Mouse (Mus musculus) adrenal gland (tissue): ENCODE measurements around the gene Samd14.

ENCODE experiments used
- intact Hi-C: fragments of 180-260 bp; cut with DNase I; formaldehyde crosslinking; loops from one replicate; pipeline ENCODE4 v1.15.1; 2025
- long read RNA-seq, 2 experiments: library from polyadenylated mRNA; unstranded; transcript quantifications; one replicate each; pipeline ENCODE4 v2.0.0; 2020; ENCODE audit warnings: borderline replicate concordance in 1 of 2; ENCODE audit not compliant: insufficient replicate concordance in 1 of 2

Gene Samd14
- long read RNA-seq, experiment 1, partial matches to known transcripts: 1 of 2 reads
- long read RNA-seq, experiment 1, other reads (novel, unspliced or antisense): 0 of 2 reads
- long read RNA-seq, experiment 2, partial matches to known transcripts: 0 of 2 reads
- long read RNA-seq, experiment 2, other reads (novel, unspliced or antisense): 1 of 2 reads

DNA sequence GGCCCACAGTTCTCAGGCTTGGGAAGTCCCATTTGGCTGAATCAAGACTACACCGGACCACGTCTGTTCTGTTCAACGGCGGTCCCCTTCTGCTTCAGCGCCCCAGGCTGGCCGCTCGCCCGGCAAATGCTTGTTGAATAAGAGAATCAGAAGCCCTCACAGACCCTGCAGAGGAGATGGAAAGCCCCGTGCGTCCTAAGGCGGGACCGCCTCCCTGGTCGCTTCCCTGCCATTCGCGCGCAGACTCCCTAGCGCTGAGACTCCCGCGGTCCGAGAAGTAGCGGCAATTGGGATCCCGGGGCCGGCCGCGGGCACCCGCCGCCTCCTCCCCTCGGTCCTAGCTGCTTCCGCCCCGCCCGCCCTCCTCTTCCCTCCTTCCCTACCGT lies at the start of gene Samd14:
Samd14 (plus strand) TSS at position 251 of the 386 bp plus-strand sequence.
- intact Hi-C loops: no loop called here

DNA sequence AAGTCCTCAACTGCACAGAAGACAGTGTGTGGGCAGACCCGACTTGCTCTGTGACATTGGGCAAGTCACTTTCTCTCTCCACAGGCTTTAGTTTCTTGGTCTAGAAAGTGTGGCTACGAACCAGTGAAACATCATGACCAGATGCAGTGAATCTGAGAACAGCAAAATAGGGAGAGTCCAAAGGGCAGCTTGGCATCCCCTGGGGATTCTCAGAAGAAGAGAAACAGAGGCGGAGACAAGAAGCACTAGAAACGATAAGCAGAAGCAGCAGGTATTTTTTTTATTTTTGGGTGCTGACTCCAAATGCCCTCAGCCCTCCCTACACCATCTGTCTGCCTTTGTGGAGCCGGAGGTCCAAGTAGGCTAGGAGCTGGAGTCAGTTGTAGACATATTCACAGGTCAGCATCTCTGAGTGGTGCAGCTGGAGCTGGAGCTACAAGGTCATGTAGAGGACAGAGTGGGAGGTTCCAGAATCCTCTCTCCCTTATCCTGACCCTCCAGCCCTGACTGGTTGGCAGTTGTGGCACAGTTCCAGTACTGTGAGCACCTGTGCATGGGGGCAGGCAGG lies 47.1 kb upstream of the Samd14 start:
- intact Hi-C loops: no loop called here

DNA sequence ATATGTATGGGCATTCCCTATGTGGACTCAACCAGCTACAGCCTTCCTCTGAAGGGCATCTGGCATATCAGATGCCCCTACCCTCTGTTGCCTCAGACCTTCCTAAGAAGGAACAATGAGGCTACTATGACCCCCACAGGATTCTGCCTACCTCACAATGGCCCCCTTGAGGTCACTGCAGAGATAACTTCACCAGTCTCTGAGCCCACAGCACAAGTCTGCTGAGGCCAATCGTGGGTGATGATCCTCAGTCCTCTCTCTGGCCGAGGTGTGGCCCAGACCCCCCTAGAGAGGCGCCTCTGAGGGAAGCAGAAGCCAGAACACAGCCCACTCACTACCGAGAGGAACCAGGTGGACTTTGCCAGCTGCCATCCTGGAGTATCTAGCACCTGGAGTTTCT lies 42.3 kb upstream of the Samd14 start, which contains the start of gene Hils1:
Hils1 (plus strand) TSS at position 175 of the 400 bp plus-strand sequence.
- intact Hi-C loops: no loop called here

GRCm38 (mm10) chr11:94968187-94968586 lies 41.5 kb upstream of the Samd14 start:
- intact Hi-C loops: no loop called here

- intact Hi-C loops: loop anchor here (1.0 kb wide), 1 partner anchor 30 kb away; no protein-coding TSS in a partner anchor
Measured at GRCm38 (mm10) chr11:94969709-94970108, 40.0 kb upstream of the Samd14 start.

GRCm38 (mm10) chr11:94970210-94970943 lies 39.3 kb upstream of the Samd14 start:
- intact Hi-C loops: loop anchor here (1.0 kb wide), 1 partner anchor 31 kb away; no protein-coding TSS in a partner anchor

DNA sequence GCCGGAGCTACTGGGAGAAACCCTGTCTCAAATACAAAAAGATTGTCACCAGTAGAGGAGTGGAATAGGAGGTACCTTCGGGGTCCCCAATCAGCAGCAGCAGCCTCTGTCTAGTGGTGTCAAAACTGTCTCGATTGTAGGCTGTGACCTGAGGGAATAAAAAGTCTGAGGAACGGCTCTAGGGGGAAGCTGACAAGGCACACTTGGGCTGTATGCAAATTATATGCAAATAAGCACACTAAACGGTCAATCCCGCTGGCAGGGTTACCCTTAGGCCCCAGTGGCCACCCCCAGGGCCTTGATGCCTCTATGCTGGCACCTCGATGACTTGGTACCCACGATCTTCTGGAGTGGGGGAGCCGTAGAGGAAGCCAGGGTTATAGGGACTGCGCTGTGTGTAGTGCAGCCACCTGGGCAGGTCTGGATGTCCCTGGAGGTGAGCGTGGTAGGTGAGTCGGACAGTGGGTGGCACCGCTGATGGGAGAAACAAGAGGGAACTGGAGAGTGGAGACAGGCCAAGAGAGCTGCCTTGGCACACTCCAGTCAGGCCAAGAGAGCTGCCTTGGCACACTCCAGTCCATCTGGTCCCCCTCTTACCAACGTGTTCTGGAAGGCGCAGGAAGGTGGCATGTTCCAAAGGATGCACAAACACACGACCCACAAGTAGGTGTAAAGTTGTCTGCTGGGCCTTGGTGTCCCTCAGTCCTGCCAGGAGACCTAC lies 37.6 kb upstream of the Samd14 start:
- intact Hi-C loops: no loop called here

DNA sequence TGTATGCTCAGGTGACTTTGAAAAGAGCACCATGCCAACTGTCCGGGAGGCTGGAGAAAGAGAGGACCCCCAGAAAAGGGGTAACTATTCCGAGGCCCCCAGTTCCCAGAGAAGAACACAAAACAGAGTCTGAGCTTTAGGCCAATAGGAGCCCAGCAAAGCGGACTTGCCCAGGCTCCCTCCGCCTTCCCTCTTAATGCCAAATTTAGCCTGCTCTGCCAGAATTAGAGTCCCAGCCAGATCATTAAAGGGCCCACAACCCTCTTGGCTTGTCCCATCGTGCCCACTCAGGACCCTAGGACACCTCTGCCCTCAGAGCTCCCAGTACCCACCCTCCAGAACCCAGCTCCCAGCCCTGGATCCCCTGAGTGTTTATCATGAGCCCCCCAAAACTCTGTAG lies 36.8 kb upstream of the Samd14 start:
- intact Hi-C loops: no loop called here

- intact Hi-C loops: no loop called here
Measured at GRCm38 (mm10) chr11:94973313-94973712, 36.4 kb upstream of the Samd14 start.

DNA sequence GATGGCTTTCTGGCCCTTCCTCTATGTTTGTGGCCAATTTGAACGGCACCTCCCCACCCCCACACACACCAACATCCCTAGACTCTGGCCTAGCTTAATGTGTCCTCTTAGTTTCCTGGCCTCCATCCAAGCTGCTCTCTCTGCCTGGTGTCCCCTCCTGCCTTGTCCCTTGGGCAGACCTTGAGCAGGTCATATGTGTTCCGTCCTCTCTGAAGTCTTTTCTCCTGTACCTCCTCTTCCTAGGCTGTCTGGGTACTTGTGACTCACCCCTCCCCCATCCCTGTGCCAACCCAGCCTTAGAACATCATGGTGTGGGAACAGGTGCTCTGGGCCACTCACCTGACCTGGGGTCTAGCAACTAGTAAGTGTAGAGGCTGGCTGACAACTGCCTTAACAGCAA lies 34.7 kb upstream of the Samd14 start:
- intact Hi-C loops: no loop called here

GRCm38 (mm10) chr11:94976199-94976598 lies 33.5 kb upstream of the Samd14 start, which contains the start of gene Sgca:
Sgca (minus strand) TSS chr11:94976327.
- intact Hi-C loops: no loop called here

- intact Hi-C loops: loop anchor here (2.0 kb wide), 1 partner anchor 22 kb away; no protein-coding TSS in a partner anchor
Measured at GRCm38 (mm10) chr11:94978178-94978915, 31.3 kb upstream of the Samd14 start.

DNA sequence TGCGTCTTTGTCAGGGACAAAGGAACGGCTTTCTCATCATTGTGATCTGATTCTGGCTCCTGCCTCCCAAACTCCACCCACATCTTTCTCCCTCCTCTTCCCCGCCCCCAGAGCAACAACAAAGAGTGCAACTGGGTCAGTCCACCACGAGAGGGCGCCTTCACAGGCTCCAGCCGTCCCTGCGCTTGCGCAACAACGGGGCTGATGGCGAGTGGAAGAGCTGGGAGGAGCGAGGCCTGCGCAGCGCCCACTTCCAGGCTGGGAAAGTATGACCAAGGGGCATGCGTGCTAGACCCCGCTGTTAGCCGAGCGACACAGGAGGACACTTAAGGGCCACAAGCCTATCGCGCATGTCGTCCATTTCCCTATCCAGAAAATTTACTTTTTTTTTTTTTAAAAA lies 30.7 kb upstream of the Samd14 start:
- intact Hi-C loops: loop anchor here (2.0 kb wide), 1 partner anchor 22 kb away; no protein-coding TSS in a partner anchor

- intact Hi-C loops: loop anchor here (2.0 kb wide), 1 partner anchor 21 kb away; no protein-coding TSS in a partner anchor
Measured at GRCm38 (mm10) chr11:94979462-94980179, 30.1 kb upstream of the Samd14 start.

DNA sequence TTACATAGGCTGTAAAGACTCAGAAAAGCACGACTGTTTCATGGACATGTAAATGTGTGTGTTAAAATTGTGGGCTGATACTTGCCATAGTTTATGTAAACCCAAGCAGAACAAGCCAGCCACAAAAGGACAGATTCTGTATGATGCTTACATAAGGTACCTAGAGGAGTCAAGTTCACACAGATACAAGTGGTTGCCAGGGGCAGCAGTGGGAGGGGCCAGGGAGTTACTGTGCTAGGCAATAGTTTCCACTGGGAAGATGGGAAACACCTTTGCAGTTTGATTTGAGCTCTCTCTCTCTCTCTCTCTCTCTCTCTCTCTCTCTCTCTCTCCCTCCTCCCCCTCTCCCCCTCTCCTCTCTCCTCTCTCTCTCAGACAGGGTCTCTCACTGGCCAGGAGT lies 24.5 kb upstream of the Samd14 start:
- intact Hi-C loops: no loop called here

DNA sequence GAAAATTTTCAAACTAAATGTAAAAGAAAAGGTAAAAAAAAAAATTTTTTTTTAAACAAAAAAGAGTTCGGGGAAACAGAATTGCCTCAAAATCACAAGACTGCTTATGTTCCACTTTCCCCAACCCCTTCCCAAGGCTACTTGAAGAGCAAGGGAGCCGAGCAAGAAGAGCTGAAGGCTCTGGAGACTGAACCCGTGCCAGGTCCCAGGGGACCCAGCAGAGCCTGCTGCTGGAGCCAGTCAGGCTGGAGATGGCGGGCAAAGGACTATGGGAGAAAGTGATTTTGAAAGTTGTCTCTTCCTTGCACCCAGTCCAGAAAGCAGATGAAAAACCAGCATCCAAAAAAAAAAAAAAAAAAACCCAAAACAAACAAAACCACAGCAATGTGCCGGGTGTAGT lies 23.9 kb upstream of the Samd14 start:
- intact Hi-C loops: no loop called here

GRCm38 (mm10) chr11:94986435-94986834 lies 23.2 kb upstream of the Samd14 start:
- intact Hi-C loops: no loop called here

DNA sequence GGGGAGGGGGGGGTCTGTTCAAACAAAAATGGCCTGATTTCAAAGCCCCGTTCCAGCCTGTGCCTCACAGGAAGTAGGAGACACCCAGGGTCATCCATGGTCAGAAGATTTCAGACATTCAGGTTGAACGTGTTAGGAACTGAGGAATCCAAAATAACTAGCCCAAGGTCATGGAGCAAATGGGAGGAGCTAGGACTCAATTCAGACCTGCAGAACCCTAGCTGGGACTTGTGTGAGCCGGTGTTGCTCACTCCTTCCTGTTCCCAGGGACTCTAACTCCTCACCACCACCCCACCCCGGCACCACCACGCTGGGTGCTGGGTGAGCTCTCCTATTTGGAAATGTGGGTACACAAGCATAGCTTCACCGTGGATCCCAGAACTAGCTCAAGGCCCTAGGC lies 22.3 kb upstream of the Samd14 start:
- intact Hi-C loops: no loop called here

GRCm38 (mm10) chr11:94987851-94988250 lies 21.8 kb upstream of the Samd14 start:
- intact Hi-C loops: no loop called here
